Mouse (Mus musculus): ENCODE measurements around the gene Gm28053. TPM values are rescaled to one million over a fixed set of nuclear protein-coding genes. Genes with fewer than 3 reads are reported as not detected.

Gene Gm28053
- polyA plus RNA-seq, 1 experiment from 2014 or later, result 3.7 TPM

DNA sequence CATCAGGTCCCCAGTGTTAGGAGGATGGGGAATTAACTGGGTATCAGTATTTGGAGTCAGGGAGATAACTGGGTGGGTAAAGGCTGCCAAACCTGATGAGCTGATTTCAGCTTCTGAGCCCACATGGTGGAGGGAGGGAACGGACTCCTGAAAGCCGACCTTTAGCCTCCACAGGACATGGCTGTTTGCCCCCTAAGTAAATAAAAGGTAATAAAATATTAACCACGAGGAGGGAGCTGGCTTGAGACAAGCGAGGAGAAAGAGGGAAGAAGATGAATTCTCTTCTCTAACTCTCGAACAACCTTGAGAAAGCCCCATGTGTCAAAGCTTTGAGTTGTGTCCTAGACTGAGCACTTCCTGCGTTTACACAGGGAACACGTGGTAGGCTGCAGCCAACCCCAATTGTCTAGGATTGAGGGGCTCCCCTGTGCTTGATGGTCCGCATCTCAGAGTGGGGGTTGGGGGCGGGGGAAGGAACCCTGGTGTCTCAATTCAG, 23.4 kb downstream of the Gm28053 start:
- Histone ChIP-seq H3K27me3 (replicated peaks) (peaks cover 55% of the 10 kb centered on the region), H3K27ac (replicated peaks) (no peak overlapping the region), H3K36me3 (peaks cover 3% of the 10 kb centered on the region; the same call in 1 of the 2 replicates), H3K4me3 (no peak overlapping the region), H3K4me2 (peak overlapping the region; percentile 79), H3K9me3 (no peaks in the 10 kb centered on the region), H3K4me1 (peaks cover 29% of the 10 kb centered on the region), H3K9ac (no peak overlapping the region; the same call in 1 of the 2 replicates)
- WGBS, result 31% methylated on average over 9 of the region's 9 CpGs
- ATAC-seq (ENCODE audit: extremely low read depth, insufficient number of reproducible peaks, low FRiP score, low TSS enrichment), result no peak

DNA sequence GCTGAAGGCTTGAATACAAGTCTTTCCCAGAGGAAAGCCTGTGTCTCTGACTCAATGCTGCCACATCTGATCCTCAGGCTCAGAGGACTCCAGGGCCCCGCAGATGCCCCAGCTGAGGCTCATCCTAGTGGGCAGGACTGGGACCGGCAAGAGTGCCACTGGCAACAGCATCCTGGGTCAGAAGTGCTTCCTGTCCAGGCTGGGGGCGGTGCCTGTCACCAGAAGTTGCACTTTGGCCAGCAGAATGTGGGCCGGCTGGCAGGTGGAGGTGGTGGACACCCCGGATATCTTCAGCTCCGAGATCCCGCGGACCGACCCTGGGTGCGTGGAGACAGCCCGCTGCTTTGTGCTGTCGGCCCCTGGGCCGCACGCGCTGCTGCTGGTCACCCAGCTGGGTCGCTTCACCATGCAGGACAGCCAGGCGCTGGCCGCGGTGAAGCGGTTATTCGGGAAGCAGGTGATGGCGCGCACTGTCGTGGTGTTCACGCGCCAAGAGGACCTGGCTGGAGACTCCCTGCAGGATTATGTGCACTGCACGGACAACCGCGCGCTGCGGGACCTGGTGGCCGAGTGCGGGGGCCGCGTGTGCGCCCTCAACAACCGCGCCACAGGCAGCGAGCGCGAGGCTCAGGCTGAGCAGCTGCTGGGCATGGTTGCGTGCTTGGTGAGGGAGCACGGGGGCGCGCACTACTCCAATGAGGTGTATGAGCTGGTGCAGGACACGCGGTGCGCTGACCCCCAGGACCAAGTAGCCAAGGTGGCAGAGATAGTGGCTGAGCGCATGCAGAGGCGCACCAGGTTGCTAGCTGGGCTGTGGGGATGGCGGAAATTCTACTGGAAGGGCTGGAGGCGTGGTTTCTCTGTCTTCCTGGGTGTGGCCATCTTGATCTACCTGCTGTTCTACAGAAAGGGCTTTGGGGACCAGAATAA, 24.3 kb downstream of the Gm28053 start:
- 12% methylated on average over 52 of the region's 52 CpGs for WGBS
- Histone ChIP-seq H3K36me3 (peaks cover 3% of the 10 kb centered on the region; the same call in 1 of the 2 replicates), H3K4me3 (peak overlapping the region; percentile 52), H3K27ac (replicated peaks) (no peak overlapping the region), H3K9me3 (no peaks in the 10 kb centered on the region), H3K4me2 (peak overlapping the region; percentile 79), H3K4me1 (peaks cover 32% of the 10 kb centered on the region), H3K27me3 (replicated peaks) (peaks cover 55% of the 10 kb centered on the region), H3K9ac (peak overlapping the region; percentile 51)
- ATAC-seq (ENCODE audit: extremely low read depth, insufficient number of reproducible peaks, low FRiP score, low TSS enrichment), result no peak

DNA sequence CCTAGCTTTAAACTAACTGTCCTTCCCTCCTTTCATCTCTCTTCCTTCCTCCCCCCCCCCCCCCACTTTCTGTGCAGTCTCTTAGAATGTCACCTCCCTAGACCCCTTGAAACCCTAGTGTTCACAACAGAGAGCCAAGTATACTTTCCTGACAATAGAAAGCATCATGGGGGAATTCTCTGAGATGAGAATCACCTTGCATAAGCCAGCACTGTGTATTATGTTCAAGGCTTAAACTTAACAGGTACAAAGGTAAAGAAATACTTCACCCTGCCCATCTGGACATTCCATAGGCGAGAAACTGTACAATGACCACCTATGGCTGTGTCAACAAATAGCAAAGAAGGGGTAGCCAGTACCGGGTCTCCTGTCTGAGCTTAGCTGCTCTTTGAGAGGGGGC, 27.1 kb downstream of the Gm28053 start:
- Histone ChIP-seq H3K4me2 (peak overlapping the region; percentile 50), H3K27me3 (replicated peaks) (peaks cover 51% of the 10 kb centered on the region), H3K4me1 (peaks cover 32% of the 10 kb centered on the region), H3K9ac (no peak overlapping the region), H3K4me3 (no peak overlapping the region), H3K9me3 (no peaks in the 10 kb centered on the region), H3K36me3 (peaks cover 3% of the 10 kb centered on the region; the same call in 1 of the 2 replicates), H3K27ac (replicated peaks) (peak overlapping the region; percentile 79)
- 46% methylated on average over 2 of the region's 2 CpGs for WGBS
- ATAC-seq (ENCODE audit: extremely low read depth, insufficient number of reproducible peaks, low FRiP score, low TSS enrichment), result no peak

DNA sequence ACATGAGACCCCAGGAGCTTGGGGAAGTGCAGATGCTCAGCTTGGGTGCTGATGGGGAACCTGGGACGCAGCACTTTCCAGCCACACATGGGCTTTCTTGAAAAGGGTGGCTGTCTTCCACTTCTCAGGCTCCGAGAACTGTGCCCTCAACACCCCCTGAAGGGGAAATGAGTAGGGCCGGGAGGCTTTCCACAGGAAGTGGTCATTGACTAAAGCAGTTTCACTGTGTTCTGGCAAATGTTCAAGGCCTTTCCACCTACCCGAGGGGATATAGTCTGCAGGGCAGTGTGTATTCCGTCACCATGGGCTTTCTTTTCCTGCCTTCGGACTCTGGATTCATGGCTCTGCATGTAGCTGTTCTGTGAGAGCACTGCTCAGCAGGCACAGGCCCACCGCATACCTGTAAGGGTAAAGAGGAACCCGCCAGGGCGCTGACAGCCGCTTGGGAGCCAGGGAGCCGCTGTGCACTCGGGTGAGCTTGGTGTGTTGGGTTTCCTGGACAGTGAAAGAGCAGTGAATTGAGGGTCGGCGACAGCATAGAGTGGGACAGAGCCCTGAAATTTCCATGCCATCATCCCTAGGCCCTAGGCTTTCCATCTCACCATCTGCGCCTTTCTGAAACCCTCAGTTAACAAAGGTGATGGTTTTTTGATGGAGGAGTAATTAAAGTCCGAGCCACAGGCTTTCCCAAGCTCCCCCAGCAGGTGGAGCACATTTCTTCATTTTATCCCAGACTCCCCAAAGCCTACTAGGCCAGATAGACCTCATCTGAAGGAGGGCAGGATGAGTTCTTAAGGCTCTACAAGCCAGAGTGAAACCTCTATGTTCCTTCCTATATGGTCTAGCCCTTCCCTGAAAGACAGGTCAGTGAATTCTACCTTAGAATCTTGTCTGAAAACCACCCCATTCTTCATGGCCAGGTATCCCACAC, 27.8 kb downstream of the Gm28053 start, which contains the start of gene Gimap5:
Gimap5 (plus strand) TSS at position 239 of the 931 bp plus-strand sequence.
- no peak; the same call in 1 of the 2 replicates for ATAC-seq (ENCODE audit: extremely low read depth, insufficient number of reproducible peaks, low FRiP score, low TSS enrichment)
- H3K4me3 ChIP-seq, result peak within 1 kb of the TSS; percentile 31
- peaks cover 27% of the 10 kb centered on the region for H3K4me1 ChIP-seq
- peak within 1 kb of the TSS; percentile 50 for H3K4me2 ChIP-seq
- H3K9ac ChIP-seq, result peak within 1 kb of the TSS; percentile 63
- peaks cover 3% of the 10 kb centered on the region; the same call in 1 of the 2 replicates for H3K36me3 ChIP-seq
- peak within 1 kb of the TSS; percentile 79 for H3K27ac ChIP-seq (replicated peaks)
- H3K9me3 ChIP-seq, result no peaks in the 10 kb centered on the region
- H3K27me3 ChIP-seq (replicated peaks), result peaks cover 45% of the 10 kb centered on the region
- WGBS, result 25% methylated on average over 16 of the region's 16 CpGs

DNA sequence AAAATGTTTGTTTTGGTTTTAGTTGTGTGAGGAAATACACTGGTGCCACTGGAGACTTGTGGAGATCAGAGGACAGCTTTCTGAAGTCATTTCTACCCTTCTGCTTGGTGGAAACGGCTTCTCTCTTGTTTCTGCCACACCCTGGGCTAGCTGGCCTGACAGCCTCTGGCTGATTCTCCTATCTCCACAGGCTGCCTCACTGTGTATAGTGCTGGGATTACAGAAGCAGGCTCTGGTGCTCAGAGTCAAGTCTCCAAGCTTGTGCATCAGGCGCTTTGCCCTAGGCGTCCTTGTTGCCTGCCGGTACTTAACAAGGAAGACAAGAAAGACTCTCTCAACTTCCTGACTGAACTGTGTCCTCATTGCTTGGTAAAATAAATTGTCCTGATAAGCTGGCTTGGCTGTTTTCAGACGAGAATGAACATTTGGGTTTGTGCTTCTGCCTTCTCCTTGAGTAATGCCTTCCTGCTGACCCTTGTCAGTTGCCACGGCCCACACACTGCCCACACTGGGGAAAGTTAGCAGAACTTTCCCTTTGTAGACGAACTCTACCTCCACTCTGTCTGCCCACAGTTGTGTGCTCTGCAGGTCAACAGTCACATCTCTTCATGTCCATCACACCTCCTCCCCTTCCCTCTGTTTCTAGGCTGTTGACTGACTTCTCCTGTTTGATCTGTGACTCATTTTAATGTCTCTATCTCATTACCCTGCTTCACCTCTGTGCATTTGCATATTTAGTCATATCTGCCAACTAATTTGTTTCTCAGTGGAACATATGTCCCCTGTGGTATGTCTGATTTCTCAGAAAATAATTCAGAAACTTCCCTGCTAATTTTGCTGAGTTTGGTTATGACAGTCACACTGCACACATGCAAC, 28.9 kb downstream of the Gm28053 start:
- H3K36me3 ChIP-seq, result peaks cover 3% of the 10 kb centered on the region; the same call in 1 of the 2 replicates
- peak overlapping the region; percentile 55 for H3K27ac ChIP-seq (replicated peaks)
- peak overlapping the region; percentile 31 for H3K4me3 ChIP-seq
- no peaks in the 10 kb centered on the region for H3K9me3 ChIP-seq
- WGBS, result 39% methylated on average over 7 of the region's 7 CpGs
- peak overlapping the region; percentile 50 for H3K4me2 ChIP-seq
- peaks cover 34% of the 10 kb centered on the region for H3K27me3 ChIP-seq (replicated peaks)
- H3K9ac ChIP-seq, result peak overlapping the region; percentile 33; the same call in 1 of the 2 replicates
- no peak for ATAC-seq (ENCODE audit: extremely low read depth, insufficient number of reproducible peaks, low FRiP score, low TSS enrichment)
- peaks cover 15% of the 10 kb centered on the region for H3K4me1 ChIP-seq

DNA sequence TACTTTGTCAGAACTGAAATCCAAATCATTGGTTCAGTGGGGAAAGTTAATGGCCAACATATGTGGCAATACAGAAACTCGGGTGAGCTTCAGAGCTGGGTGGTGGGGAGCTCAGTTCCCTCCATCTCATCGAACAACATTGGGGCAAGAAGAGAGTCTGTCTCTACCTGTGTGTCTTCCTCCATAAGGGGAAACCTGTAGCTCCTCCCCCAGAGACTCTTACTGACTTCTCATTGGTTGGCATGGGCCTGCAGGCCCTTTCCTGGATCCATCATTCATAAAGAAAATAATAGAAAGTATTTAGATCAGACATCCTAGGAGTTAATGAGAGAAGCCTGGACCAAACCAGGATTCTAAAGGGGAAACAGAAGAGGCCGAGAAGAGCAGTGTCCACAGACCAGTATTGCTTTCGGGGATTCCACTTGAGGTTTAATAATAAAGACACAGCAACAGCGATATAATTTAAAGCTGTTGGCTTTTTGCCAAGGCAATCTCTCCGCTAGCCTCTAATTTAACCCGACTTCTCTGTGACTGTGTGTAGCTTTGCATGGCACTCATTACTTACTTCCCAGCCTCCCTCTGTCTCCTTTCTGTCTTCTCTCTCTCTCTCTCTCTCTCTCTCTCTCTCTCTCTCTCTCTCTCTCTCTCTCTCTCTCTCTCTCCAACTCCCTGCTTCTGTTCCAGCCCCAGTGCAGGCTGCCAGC, 45.3 kb downstream of the Gm28053 start:
- Histone ChIP-seq H3K27ac (replicated peaks) (no peak overlapping the region), H3K9ac (no peak overlapping the region), H3K36me3 (no peaks in the 10 kb centered on the region), H3K4me2 (no peak overlapping the region), H3K4me3 (no peak overlapping the region), H3K4me1 (no peaks in the 10 kb centered on the region), H3K9me3 (no peaks in the 10 kb centered on the region), H3K27me3 (replicated peaks) (no peaks in the 10 kb centered on the region)
- no peak for ATAC-seq (ENCODE audit: extremely low read depth, insufficient number of reproducible peaks, low FRiP score, low TSS enrichment)
- 80% methylated on average over 7 of the region's 7 CpGs for WGBS

DNA sequence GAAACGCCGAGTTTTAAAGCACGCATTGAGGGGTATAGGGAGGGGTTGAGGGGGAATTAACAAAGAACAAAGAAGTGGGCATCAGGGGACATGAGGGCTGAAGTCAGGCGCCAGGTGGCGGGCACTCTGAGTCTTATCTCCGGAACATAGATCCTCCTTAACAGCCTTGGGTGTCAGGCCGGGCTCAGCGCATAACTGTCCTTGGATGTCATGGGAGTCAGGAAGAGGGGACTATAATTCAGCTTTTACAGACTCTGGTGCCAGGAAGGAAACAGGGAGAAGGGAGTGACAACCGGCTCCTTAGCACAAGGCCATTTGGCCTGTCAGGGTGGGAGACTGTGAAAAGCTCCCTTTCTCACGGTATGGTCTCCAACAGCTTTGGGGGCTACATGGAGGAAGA, 46.1 kb downstream of the Gm28053 start:
- 86% methylated on average over 10 of the region's 10 CpGs for WGBS
- H3K36me3 ChIP-seq, result no peaks in the 10 kb centered on the region
- ATAC-seq (ENCODE audit: extremely low read depth, insufficient number of reproducible peaks, low FRiP score, low TSS enrichment), result no peak

DNA sequence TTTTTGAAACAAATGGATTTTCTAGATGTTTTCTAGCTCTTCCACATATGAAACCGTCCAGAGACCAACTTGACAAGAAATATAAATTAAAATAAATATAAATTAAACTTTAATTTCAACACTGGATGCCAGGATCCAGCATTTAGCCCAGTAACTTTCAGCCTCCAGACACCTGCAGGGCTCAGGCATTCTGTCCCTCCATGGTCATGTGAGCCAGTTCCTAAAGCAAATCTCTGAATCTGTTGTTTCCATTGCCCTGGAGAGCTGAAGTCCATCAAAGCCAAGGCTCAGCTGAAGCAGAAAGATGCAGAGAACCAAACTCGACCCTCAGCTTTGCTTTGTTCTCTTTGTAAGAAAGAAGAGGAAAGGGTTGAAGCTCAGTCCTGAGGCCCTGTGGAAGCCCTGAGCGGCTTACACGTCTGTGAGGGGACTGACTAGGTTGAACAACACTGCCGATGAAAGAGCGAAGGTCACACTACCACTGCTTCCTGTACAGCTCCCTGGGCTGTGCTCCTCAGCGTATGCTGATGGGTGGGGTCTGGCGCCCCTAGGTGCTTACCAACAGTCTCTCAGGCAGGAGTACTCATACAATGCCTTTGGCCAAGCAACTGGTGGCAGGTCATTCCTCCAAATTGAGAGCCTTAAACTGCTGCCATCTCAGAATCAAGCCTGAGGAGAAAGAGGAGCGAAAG, 49.9 kb downstream of the Gm28053 start:
- Histone ChIP-seq H3K4me3 (no peak overlapping the region), H3K9ac (no peak overlapping the region), H3K4me2 (no peak overlapping the region), H3K27me3 (replicated peaks) (no peaks in the 10 kb centered on the region), H3K4me1 (no peaks in the 10 kb centered on the region), H3K27ac (replicated peaks) (no peak overlapping the region), H3K9me3 (no peaks in the 10 kb centered on the region), H3K36me3 (no peaks in the 10 kb centered on the region)
- WGBS, result 57% methylated on average over 9 of the region's 9 CpGs
- ATAC-seq (ENCODE audit: extremely low read depth, insufficient number of reproducible peaks, low FRiP score, low TSS enrichment), result no peak

More for the DNA sequence above, 46.1 kb downstream of the Gm28053 start:
- Histone ChIP-seq H3K4me2 (no peak overlapping the region), H3K9me3 (no peaks in the 10 kb centered on the region), H3K27ac (replicated peaks) (no peak overlapping the region), H3K4me1 (no peaks in the 10 kb centered on the region), H3K4me3 (no peak overlapping the region), H3K27me3 (replicated peaks) (no peaks in the 10 kb centered on the region), H3K9ac (no peak overlapping the region)

DNA sequence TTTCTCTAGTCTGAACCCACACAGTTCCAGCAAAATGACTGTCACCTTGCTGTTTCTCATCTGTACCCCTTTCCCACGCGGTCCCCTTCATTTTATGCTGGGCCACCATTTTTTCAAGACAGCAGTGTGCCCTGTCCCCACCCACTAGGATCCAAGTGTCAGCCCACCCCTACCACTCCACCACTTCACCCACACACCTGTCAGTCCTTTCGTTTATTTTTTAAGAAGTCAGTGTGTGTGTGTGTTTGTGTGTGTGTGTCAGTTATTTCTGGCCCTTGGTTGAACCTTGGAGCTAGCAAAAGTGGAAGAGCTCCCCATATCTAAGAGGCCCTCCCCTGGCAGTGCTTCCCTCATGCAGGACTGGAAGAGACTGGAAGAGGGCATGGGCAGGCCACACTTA, 50.5 kb downstream of the Gm28053 start:
- Histone ChIP-seq H3K4me3 (no peak overlapping the region), H3K4me2 (no peak overlapping the region), H3K9me3 (no peaks in the 10 kb centered on the region), H3K4me1 (no peaks in the 10 kb centered on the region), H3K27ac (replicated peaks) (no peak overlapping the region), H3K27me3 (replicated peaks) (no peaks in the 10 kb centered on the region), H3K36me3 (no peaks in the 10 kb centered on the region), H3K9ac (no peak overlapping the region)
- WGBS, result 73% methylated on average over 3 of the region's 3 CpGs
- no peak for ATAC-seq (ENCODE audit: extremely low read depth, insufficient number of reproducible peaks, low FRiP score, low TSS enrichment)

All from heart, embryonic 13.5 days (tissue).